Mouse (Mus musculus) lung, postnatal 36 days (tissue): ENCODE data around the gene Pwp2.
A peak's percentile ranks its signal among the peaks of the same experiment; 100 is the strongest.
"Not testable (repeated sequence)": the region's sequence is repeated elsewhere in the genome, so short reads cannot be mapped to it uniquely, and the experiment has no call there.

ENCODE experiments used
- DNase-seq: peaks from one replicate; pipeline ENCODE4 v3.0.0; 2022; ENCODE audit warnings: mixed read lengths

The Pwp2 gene

GRCm38 (mm10) chr10:78184531-78185380 lies at the start of gene Pwp2:
Pwp2 (minus strand) TSS chr10:78185149.
- peak; percentile 97 for DNase-seq

DNA sequence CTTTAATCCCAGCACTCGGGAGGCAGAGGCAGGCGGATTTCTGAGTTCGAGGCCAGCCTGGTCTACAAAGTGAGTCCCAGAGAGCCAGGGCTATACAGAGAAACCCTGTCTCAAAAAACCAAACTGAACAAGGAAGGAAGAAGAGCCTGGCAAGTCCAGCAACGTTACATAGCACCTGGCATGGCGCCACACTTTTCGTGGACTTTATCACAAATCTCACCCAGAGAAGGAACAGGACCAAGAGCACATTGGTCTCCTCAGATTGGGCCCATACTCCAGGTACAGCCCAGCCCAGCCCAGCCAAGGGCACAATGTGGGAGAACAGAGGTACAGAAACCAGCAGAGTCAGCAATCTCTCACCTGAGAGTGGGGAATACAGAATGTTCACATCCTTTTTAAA lies 48.8 kb upstream of the Pwp2 start:
- no peak for DNase-seq

- DNase-seq: no peak
Observed at GRCm38 (mm10) chr10:78233161-78233560, 48.2 kb upstream of the Pwp2 start.

DNA sequence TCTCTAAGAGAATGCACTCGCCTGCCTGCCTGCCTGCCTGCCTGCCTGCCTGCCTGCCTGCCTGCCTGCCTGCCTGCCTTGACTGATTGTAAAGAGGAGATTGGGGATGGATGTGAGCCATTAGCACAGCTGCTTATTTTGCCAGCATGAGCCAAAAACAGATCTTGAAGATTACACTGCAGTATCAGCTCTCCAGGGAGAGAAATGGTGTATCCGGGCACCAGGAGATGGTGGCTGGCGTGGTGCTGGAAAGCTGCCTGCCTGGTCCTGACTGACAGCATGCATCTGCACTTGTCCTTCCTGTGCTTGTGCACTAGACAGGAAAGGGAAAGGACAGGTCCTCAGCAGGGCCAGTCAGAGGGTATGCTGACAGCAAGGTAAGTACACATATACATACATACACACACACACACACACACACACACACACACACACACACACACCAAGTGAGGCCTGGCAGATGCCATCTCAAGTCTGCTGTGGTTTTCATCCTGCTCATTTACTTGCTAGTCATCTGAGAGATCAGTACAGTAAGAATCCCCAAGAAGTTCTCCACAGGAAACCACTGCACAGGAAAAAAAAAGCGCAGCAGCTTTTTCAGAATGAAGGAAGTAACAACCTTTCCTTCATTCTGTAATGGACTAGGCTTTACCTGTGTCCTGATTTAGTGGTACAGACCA lies 47.5 kb upstream of the Pwp2 start:
- no peak for DNase-seq

GRCm38 (mm10) chr10:78228560-78228928 lies 43.6 kb upstream of the Pwp2 start:
- DNase-seq: no peak

DNA sequence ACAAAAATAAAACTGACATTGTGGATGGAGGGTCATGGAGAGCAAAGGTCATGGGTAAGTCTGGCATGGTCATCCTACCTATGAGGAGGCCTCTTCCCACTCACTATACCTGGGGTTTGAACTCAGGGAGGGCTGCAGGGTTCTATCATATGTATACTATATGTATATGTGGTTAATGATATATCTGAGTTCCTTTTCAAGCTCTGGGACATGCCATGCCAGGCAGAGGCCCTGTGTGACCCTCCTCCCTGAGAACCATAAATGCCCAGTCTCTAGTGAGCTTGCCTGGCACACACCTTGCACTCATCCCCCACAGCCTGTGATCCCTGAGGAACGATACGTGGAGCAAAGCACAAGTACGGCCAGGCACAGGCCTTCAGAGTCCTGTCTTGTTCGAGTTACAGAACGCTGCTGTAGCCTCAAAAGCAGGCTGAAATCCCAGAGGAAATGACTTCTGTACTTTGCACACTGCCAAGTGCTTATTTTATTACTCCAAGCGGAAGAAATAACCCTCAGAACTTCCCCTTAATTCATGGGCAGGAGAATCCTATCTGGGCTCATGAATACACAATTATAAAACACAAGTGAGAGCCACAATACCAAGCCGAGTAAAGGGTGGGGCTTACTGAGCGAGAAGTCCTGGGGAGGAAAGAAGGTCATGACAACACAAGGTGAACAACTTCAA lies 43.1 kb upstream of the Pwp2 start:
- no peak for DNase-seq

- DNase-seq: no peak
Observed at GRCm38 (mm10) chr10:78224136-78224535, 39.2 kb upstream of the Pwp2 start.

DNA sequence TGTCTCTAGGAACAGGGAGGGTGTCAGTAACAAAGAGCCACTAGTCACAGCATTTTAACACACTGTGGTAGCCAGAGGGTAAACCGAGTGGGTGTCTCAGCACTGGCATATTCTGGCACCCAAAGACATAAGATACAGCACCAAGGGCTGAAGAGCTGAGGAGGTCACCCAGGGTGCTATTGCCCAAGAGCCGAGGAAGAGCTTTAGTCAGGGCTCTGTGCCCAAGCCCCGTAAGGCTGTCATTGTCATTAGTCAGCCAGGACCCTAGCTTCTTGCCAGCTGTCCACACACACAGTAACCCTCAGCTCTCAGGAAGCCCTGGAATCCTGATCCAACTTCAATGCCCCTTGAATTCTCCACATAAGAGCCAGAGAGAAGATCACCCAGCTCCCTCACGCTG lies 38.0 kb upstream of the Pwp2 start:
- no peak for DNase-seq

- DNase-seq: no peak
Observed at GRCm38 (mm10) chr10:78221315-78221714, 36.4 kb upstream of the Pwp2 start.

- no peak for DNase-seq
Observed at GRCm38 (mm10) chr10:78219528-78219927, 34.6 kb upstream of the Pwp2 start.

DNA sequence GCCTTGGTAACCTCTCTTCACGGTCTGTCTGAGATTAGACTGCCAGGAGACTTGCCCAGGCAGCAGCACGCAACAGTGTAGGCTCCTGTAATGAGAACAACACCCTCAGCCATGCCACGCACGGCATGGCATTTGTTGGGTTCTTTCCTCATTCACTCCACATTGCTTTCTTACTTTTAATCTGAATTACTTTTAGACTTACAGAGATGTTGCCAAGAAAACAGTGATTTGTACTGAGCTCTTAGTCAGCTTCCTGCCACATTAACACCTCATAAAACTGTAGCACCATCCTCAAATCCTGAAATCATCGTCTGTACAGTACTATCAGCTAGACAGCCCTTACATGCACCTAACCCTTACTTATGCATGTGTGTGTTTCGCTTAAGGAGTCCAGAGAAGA lies 33.6 kb upstream of the Pwp2 start:
- no peak for DNase-seq

- no peak for DNase-seq
Observed at GRCm38 (mm10) chr10:78216376-78217083, 31.6 kb upstream of the Pwp2 start.

- no peak for DNase-seq
Observed at GRCm38 (mm10) chr10:78214371-78214770, 29.4 kb upstream of the Pwp2 start.

DNA sequence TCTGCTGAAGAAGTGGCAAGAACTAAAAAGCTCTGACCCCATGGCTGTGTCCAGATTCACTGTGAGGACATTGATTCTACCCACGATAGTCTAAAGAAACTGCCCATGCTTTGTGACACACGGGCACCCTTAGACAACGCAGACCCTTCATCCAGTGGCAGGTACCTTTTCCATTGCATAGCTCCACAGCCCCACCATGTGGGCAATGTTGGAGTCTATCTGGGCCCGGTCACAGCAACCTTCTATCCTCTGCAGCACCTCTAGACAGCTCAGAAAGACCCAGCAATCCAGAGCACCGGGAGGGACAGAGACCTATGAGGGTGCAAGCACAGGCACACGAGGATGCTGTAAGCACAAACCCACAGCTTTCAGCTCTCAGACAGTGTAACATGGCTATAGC lies 26.4 kb upstream of the Pwp2 start:
- no peak for DNase-seq

- no peak for DNase-seq
Observed at GRCm38 (mm10) chr10:78201182-78201581, 16.2 kb upstream of the Pwp2 start.

GRCm38 (mm10) chr10:78192933-78193332 lies 8.0 kb upstream of the Pwp2 start:
- no peak for DNase-seq

- DNase-seq: not testable (repeated sequence)
Observed at GRCm38 (mm10) chr10:78186076-78186475, 1.1 kb upstream of the Pwp2 start.

- no peak for DNase-seq
Observed at GRCm38 (mm10) chr10:78185381-78185725, 404 bp upstream of the Pwp2 start.

DNA sequence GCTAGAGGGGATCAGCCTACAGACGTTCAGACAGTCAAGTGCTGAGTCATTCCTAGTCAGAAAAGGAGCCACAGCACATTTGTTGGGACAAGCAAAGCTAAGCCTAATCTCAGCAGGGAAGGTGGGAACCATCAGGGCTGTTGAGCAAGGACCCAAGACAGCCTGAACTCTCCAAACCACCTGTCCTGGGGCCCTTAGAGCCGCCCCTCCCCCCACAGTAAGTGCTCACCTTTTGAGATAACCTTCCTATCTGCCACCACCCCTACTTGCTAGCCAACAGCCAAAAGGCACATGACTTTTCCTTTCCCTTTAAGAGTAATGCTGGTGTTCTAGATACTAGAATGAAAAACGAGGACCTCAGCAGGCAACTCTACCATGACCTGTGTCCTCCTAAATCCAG lies 1.4 kb downstream of the Pwp2 start:
- DNase-seq: no peak

DNA sequence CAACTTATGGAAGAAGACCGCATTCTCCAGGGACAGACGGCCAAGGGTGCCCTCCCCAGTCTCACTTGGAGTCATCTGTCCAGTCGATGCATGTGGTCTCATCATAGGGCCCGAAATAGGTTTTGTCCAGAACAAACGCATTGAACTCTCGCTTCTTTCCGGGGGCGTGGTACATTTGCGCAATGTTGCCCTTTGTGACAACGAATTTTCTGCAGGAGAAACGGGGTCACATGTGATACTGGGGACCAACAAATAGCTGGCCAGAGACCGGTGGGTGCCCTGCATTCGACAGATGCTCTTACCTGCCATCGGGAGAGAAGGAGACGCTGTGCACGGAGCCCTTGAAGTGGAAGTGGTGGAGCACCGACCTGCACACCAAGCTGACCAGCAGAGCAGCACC lies 2.6 kb downstream of the Pwp2 start:
- DNase-seq: no peak

- DNase-seq: no peak
Observed at GRCm38 (mm10) chr10:78174474-78174873, 10.5 kb downstream of the Pwp2 start.

DNA sequence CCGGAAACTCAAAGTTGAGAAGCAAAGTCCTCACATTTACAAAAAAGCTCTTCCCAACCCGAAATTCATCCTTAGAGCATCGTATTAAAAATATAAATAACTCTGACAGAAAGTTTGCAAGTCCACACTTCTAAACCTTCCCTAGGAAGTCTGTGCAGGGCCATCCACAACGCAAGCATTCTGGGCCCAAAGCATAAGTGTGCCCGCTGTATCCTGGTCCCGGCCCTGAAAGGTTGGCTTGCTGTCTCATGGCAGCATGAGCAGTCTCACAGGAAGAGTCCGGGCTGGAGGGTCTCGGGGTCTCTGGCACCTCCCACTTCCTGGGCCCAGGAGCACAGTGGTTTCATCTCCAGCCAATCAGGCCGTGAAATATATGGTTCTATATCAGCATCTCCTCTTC lies 13.4 kb downstream of the Pwp2 start:
- DNase-seq: no peak

GRCm38 (mm10) chr10:78171057-78171456 lies 13.9 kb downstream of the Pwp2 start:
- DNase-seq: no peak
